Mouse (Mus musculus): ENCODE measurements around the gene Pip4p1. TPM values are rescaled to one million over a fixed set of nuclear protein-coding genes. Genes with fewer than 3 reads are reported as not detected.
"Not testable (repeated sequence)": the region's sequence is repeated elsewhere in the genome, so short reads cannot be mapped to it uniquely, and the experiment has no call there.

Gene Pip4p1
- polyA plus RNA-seq, 1 experiment from 2014 or later: 54.5 TPM

GRCm38 (mm10) chr14:50936649-50937048, 6.0 kb upstream of the Pip4p1 start:
- H3K9ac ChIP-seq: no peak overlapping the region
- H3K4me3 ChIP-seq: no peak overlapping the region

GRCm38 (mm10) chr14:50931493-50932020, 901 bp upstream of the Pip4p1 start:
- Histone ChIP-seq H3K27ac (peak overlapping the region; percentile 93), H3K27me3 (no peaks in the 10 kb centered on the region), H3K9ac (peak overlapping the region; percentile 44), H3K36me3 (peaks cover 25% of the 10 kb centered on the region), H3K4me2 (replicated peaks) (peak overlapping the region; percentile 62), H3K9me3 (no peaks in the 10 kb centered on the region), H3K4me1 (peaks cover 10% of the 10 kb centered on the region; the same call in 1 of the 2 replicates), H3K4me3 (peak overlapping the region; percentile 92)
- WGBS: 11% methylated on average over 12 of the region's 12 CpGs
- ATAC-seq (ENCODE audit: insufficient number of reproducible peaks, insufficient read depth, low FRiP score, low TSS enrichment): peak; percentile 2; the same call in 1 of the 2 replicates

More at GRCm38 (mm10) chr14:50936649-50937048, 6.0 kb upstream of the Pip4p1 start:
- H3K4me1 ChIP-seq: no peaks in the 10 kb centered on the region
- H3K4me2 ChIP-seq (replicated peaks): no peak overlapping the region
- ATAC-seq (ENCODE audit: insufficient number of reproducible peaks, insufficient read depth, low FRiP score, low TSS enrichment): no peak
- H3K9me3 ChIP-seq: no peaks in the 10 kb centered on the region
- WGBS: 67% methylated on average over 1 of the region's 1 CpGs
- no peak overlapping the region for H3K27ac ChIP-seq
- H3K27me3 ChIP-seq: no peaks in the 10 kb centered on the region
- H3K36me3 ChIP-seq: no peaks in the 10 kb centered on the region

- peak overlapping the region; percentile 81 for H3K9ac ChIP-seq
- peaks cover 19% of the 10 kb centered on the region for H3K4me1 ChIP-seq
- peak; percentile 29 for ATAC-seq (ENCODE audit: insufficient number of reproducible peaks, insufficient read depth, low FRiP score, low TSS enrichment)
- peaks cover 30% of the 10 kb centered on the region for H3K36me3 ChIP-seq
- peak overlapping the region; percentile 92 for H3K4me3 ChIP-seq
- H3K9me3 ChIP-seq: no peaks in the 10 kb centered on the region
- 1% methylated on average over 37 of the region's 38 CpGs for WGBS
- H3K4me2 ChIP-seq (replicated peaks): peak overlapping the region; percentile 85
- no peaks in the 10 kb centered on the region for H3K27me3 ChIP-seq
- peak overlapping the region; percentile 59 for H3K27ac ChIP-seq
Observed at GRCm38 (mm10) chr14:50930377-50930753, 291 bp downstream of the Pip4p1 start.

- peak overlapping the region; percentile 81 for H3K9ac ChIP-seq
- no peaks in the 10 kb centered on the region for H3K9me3 ChIP-seq
- no peaks in the 10 kb centered on the region for H3K27me3 ChIP-seq
- peaks cover 30% of the 10 kb centered on the region for H3K36me3 ChIP-seq
- peak overlapping the region; percentile 92 for H3K4me3 ChIP-seq
- H3K4me2 ChIP-seq (replicated peaks): peak overlapping the region; percentile 85
- peaks cover 19% of the 10 kb centered on the region for H3K4me1 ChIP-seq
- 18% methylated on average over 10 of the region's 10 CpGs for WGBS
- ATAC-seq (ENCODE audit: insufficient number of reproducible peaks, insufficient read depth, low FRiP score, low TSS enrichment): no peak
- no peak overlapping the region for H3K27ac ChIP-seq
Observed at GRCm38 (mm10) chr14:50929951-50930350, 705 bp downstream of the Pip4p1 start.

GRCm38 (mm10) chr14:50927366-50927765, 3.3 kb downstream of the Pip4p1 start:
- peaks cover 25% of the 10 kb centered on the region for H3K4me1 ChIP-seq
- H3K4me3 ChIP-seq: no peak overlapping the region
- H3K27me3 ChIP-seq: no peaks in the 10 kb centered on the region
- H3K9ac ChIP-seq: no peak overlapping the region
- WGBS: 66% methylated on average over 3 of the region's 3 CpGs
- H3K4me2 ChIP-seq (replicated peaks): no peak overlapping the region
- no peak overlapping the region for H3K27ac ChIP-seq
- peaks cover 30% of the 10 kb centered on the region for H3K36me3 ChIP-seq
- ATAC-seq (ENCODE audit: insufficient number of reproducible peaks, insufficient read depth, low FRiP score, low TSS enrichment): no peak
- H3K9me3 ChIP-seq: no peaks in the 10 kb centered on the region

GRCm38 (mm10) chr14:50925111-50925920, 5.3 kb downstream of the Pip4p1 start:
- Histone ChIP-seq H3K27me3 (no peaks in the 10 kb centered on the region), H3K9me3 (no peaks in the 10 kb centered on the region), H3K4me2 (replicated peaks) (peak overlapping the region; percentile 70), H3K9ac (peak overlapping the region; percentile 71), H3K4me1 (peaks cover 25% of the 10 kb centered on the region), H3K27ac (peak overlapping the region; percentile 91), H3K4me3 (peak overlapping the region; percentile 74), H3K36me3 (peaks cover 30% of the 10 kb centered on the region)
- peak; percentile 44 for ATAC-seq (ENCODE audit: insufficient number of reproducible peaks, insufficient read depth, low FRiP score, low TSS enrichment)
- 1% methylated on average over 38 of the region's 38 CpGs for WGBS

- peaks cover 18% of the 10 kb centered on the region for H3K4me1 ChIP-seq
- peak within 1 kb of the TSS; percentile 91 for H3K27ac ChIP-seq
- peak; percentile 93 for ATAC-seq (ENCODE audit: insufficient number of reproducible peaks, insufficient read depth, low FRiP score, low TSS enrichment)
- peak within 1 kb of the TSS; percentile 70 for H3K4me2 ChIP-seq (replicated peaks)
- peak within 1 kb of the TSS; percentile 71 for H3K9ac ChIP-seq
- H3K36me3 ChIP-seq: peaks cover 30% of the 10 kb centered on the region
- H3K4me3 ChIP-seq: peak within 1 kb of the TSS; percentile 74
- no peaks in the 10 kb centered on the region for H3K9me3 ChIP-seq
- H3K27me3 ChIP-seq: no peaks in the 10 kb centered on the region
- WGBS: under 1% methylated on average over 57 of the region's 57 CpGs
Observed at GRCm38 (mm10) chr14:50924281-50925064, 6.2 kb downstream of the Pip4p1 start, which contains the start of the genes Osgep and Apex1. Gene Osgep (minus strand): TSS chr14:50924893. Gene Apex1 (plus strand): TSS chr14:50924968.

GRCm38 (mm10) chr14:50923437-50923836, 7.2 kb downstream of the Pip4p1 start:
- H3K9ac ChIP-seq: peak overlapping the region; percentile 71
- not testable (repeated sequence) for ATAC-seq (ENCODE audit: insufficient number of reproducible peaks, insufficient read depth, low FRiP score, low TSS enrichment); H3K27me3 ChIP-seq; H3K9me3 ChIP-seq; H3K27ac ChIP-seq
- peak overlapping the region; percentile 70 for H3K4me2 ChIP-seq (replicated peaks)
- H3K36me3 ChIP-seq: peaks cover 34% of the 10 kb centered on the region
- WGBS: 82% methylated on average over 1 of the region's 1 CpGs
- peak overlapping the region; percentile 74 for H3K4me3 ChIP-seq
- H3K4me1 ChIP-seq: peaks cover 15% of the 10 kb centered on the region

GRCm38 (mm10) chr14:50911356-50911755, 19.3 kb downstream of the Pip4p1 start:
- 41% methylated on average over 3 of the region's 3 CpGs for WGBS
- Histone ChIP-seq H3K36me3 (peaks cover 37% of the 10 kb centered on the region), H3K9ac (no peak overlapping the region), H3K9me3 (no peaks in the 10 kb centered on the region), H3K27ac (no peak overlapping the region), H3K27me3 (no peaks in the 10 kb centered on the region), H3K4me3 (no peak overlapping the region), H3K4me2 (replicated peaks) (no peak overlapping the region), H3K4me1 (no peaks in the 10 kb centered on the region)
- no peak for ATAC-seq (ENCODE audit: insufficient number of reproducible peaks, insufficient read depth, low FRiP score, low TSS enrichment)

- Histone ChIP-seq H3K4me1 (peaks cover 8% of the 10 kb centered on the region; the same call in 1 of the 2 replicates), H3K36me3 (peaks cover 12% of the 10 kb centered on the region), H3K27me3 (no peaks in the 10 kb centered on the region), H3K4me3 (no peak overlapping the region), H3K9me3 (no peaks in the 10 kb centered on the region), H3K27ac (no peak overlapping the region), H3K4me2 (replicated peaks) (no peak overlapping the region), H3K9ac (no peak overlapping the region)
- WGBS: 79% methylated on average over 4 of the region's 4 CpGs
- ATAC-seq (ENCODE audit: insufficient number of reproducible peaks, insufficient read depth, low FRiP score, low TSS enrichment): no peak
Observed at GRCm38 (mm10) chr14:50908126-50908525, 22.5 kb downstream of the Pip4p1 start.

- H3K9me3 ChIP-seq; H3K4me2 ChIP-seq (replicated peaks); H3K36me3 ChIP-seq; H3K9ac ChIP-seq; H3K4me3 ChIP-seq; H3K27ac ChIP-seq; H3K27me3 ChIP-seq; H3K4me1 ChIP-seq; ATAC-seq (ENCODE audit: insufficient number of reproducible peaks, insufficient read depth, low FRiP score, low TSS enrichment): not testable (repeated sequence)
Observed at GRCm38 (mm10) chr14:50905327-50905726, 25.3 kb downstream of the Pip4p1 start.
